Mouse (Mus musculus) heart, adult 8-10 months (tissue): ENCODE measurements at regions not wholly inside any gene's neighbourhood (a gene's known extent, or its start where the extent isn't known, plus 50 kb on each side); places are given as distances from the start of the nearest gene placed in this dataset.

Experiments used
- DNase-seq: peaks from one replicate; pipeline ENCODE4 v3.0.0; 2022; ENCODE audit warnings: low spot score

DNA sequence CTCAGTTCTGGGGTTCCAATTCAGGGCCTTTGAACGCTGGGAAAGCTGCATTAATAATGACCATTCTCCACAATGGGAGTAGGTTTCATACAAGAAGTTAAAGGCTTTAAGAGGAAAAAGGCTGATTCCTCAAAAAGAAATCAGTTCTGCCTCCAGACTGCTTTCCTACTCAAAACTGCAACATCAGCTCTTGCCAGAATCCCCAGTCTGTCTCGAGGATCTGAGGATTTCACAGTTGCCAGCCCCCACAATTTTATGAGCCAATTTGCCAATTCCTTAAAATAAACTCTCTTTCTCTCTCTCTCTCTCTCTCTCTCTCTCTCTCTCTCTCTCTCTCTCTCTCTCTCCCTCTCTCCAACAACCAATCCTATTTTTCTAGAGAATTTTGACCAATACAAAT is 51.3 kb upstream of the Nhs start:
- no peak for DNase-seq
